Mouse (Mus musculus) spleen, postnatal 14 days (tissue): Measurements from ENCODE around the gene Pcx.
"Not testable (repeated sequence)": the region's sequence is repeated elsewhere in the genome, so short reads cannot be mapped to it uniquely, and the experiment has no call there.

ENCODE experiments used
- DNase-seq, 2 experiments: peaks; one replicate each; pipeline ENCODE4 v3.0.0; 2021 to 2022; ENCODE audit warnings: low spot score in 2 of 2

Pcx gene

GRCm38 (mm10) chr19:4586783-4587182 is 76.5 kb downstream of the Pcx start:
- DNase-seq: not testable (repeated sequence)

GRCm38 (mm10) chr19:4587426-4587825 is 77.2 kb downstream of the Pcx start:
- DNase-seq: no peak

- no peak for DNase-seq
Measured at GRCm38 (mm10) chr19:4588430-4588829, 78.2 kb downstream of the Pcx start.

GRCm38 (mm10) chr19:4589081-4589480 is 78.8 kb downstream of the Pcx start:
- DNase-seq: no peak

GRCm38 (mm10) chr19:4590025-4590424 is 79.8 kb downstream of the Pcx start:
- DNase-seq: no peak

- no peak for DNase-seq
Measured at GRCm38 (mm10) chr19:4593792-4594522, 83.7 kb downstream of the Pcx start.

- DNase-seq: no peak
Measured at GRCm38 (mm10) chr19:4596071-4596470, 85.8 kb downstream of the Pcx start.

GRCm38 (mm10) chr19:4602459-4602858 is 92.2 kb downstream of the Pcx start:
- DNase-seq: no peak

- peak in 1 of 2 experiments; percentile 28 for DNase-seq
Measured at GRCm38 (mm10) chr19:4603801-4604723, 93.8 kb downstream of the Pcx start.

GRCm38 (mm10) chr19:4605654-4606053 is 95.4 kb downstream of the Pcx start:
- DNase-seq: no peak

- DNase-seq: no peak
Measured at GRCm38 (mm10) chr19:4607406-4607805, 97.1 kb downstream of the Pcx start.

- no peak for DNase-seq
Measured at GRCm38 (mm10) chr19:4608511-4608910, 98.2 kb downstream of the Pcx start.

GRCm38 (mm10) chr19:4610109-4610508 is 99.8 kb downstream of the Pcx start:
- DNase-seq: no peak

- no peak for DNase-seq
Measured at GRCm38 (mm10) chr19:4612181-4612961, 102.1 kb downstream of the Pcx start.

- no peak for DNase-seq
Measured at GRCm38 (mm10) chr19:4613464-4614304, 103.4 kb downstream of the Pcx start.

GRCm38 (mm10) chr19:4614305-4615150 is 104.3 kb downstream of the Pcx start:
- no peak for DNase-seq

- peak in 1 of 2 experiments; percentile 39 for DNase-seq
Measured at GRCm38 (mm10) chr19:4615151-4616093, 105.2 kb downstream of the Pcx start, which contains the start of gene Lrfn4. Gene Lrfn4 (minus strand): TSS chr19:4615667.

- no peak for DNase-seq
Measured at GRCm38 (mm10) chr19:4616546-4616945, 106.3 kb downstream of the Pcx start.

GRCm38 (mm10) chr19:4618183-4618582 is 107.9 kb downstream of the Pcx start:
- no peak for DNase-seq
